ENCODE assay signal across 17 mouse cellular contexts in genomic region chr8:47996712-47997111, GRCm38 (mm10).
"Had no signal": no experiment of that assay in that cellular context is flagged by ENCODE, and none has a peak within 500 bp of the region (broad histone marks: within the 10 kb centered on the region; RNA-seq: fewer than 3 reads in every experiment).

No protein-coding gene starts in this region.

- H3K4me1 ChIP-seq: megakaryocyte, embryonic 14.5 days; midbrain, embryonic 13.5 days; midbrain, embryonic 15.5 days; neural tube, embryonic 12.5 days had no signal

- H3K4me3 ChIP-seq: lung, embryonic 15.5 days; megakaryocyte, embryonic 14.5 days; midbrain, embryonic 13.5 days; midbrain, embryonic 15.5 days; neural tube, embryonic 12.5 days had no signal

- H3K9me3 ChIP-seq: lung, embryonic 15.5 days; megakaryocyte, embryonic 14.5 days; midbrain, embryonic 13.5 days; midbrain, embryonic 15.5 days; neural tube, embryonic 12.5 days had no signal

- H3K9ac ChIP-seq: liver, postnatal 0 days; lung, embryonic 15.5 days; midbrain, embryonic 13.5 days; midbrain, embryonic 15.5 days; neural tube, embryonic 12.5 days had no signal

- DNase-seq: liver, postnatal 0 days; lung, adult 2 months; lung, postnatal 14 days; lung, postnatal 36 days; right cerebral cortex, postnatal 14 days; right cerebral cortex, postnatal 4 days; spleen, adult 18-20 months; thymus, adult 18-20 months; thymus, postnatal 25 days; thymus, postnatal 4 days had no signal

- ATAC-seq: liver, postnatal 0 days; lung, postnatal 0 days; midbrain, embryonic 13.5 days; midbrain, embryonic 15.5 days had no signal

- H3K27ac ChIP-seq: lung, embryonic 15.5 days; macrophage; midbrain, embryonic 13.5 days; midbrain, embryonic 15.5 days; neural tube, embryonic 12.5 days had no signal

- H3K36me3 ChIP-seq: lung, embryonic 15.5 days; midbrain, embryonic 13.5 days; midbrain, embryonic 15.5 days; neural tube, embryonic 12.5 days had no signal

- H3K27me3 ChIP-seq: lung, embryonic 15.5 days; megakaryocyte, embryonic 14.5 days; midbrain, embryonic 15.5 days; neural tube, embryonic 12.5 days had no signal
